Mouse (Mus musculus) embryonic facial prominence, embryonic 15.5 days (tissue): ENCODE data around the gene Smad3. TPM values are rescaled to one million over a fixed set of nuclear protein-coding genes. Genes with fewer than 3 reads are reported as not detected.

Experiments used
- ATAC-seq: fragments of 200-750 bp; cut with Nextera tagmentation; 2 replicates; pipeline ENCODE4 v1.8.0; 2017; ENCODE audit warnings: low read depth, moderate TSS enrichment; ENCODE audit not compliant: insufficient number of reproducible peaks, low FRiP score, low TSS enrichment
- H3K27ac ChIP-seq: fragments of 300-500 bp; sonication (generic); replicated peaks from 2 replicates; pipeline ENCODE4 v1.5.1; 2015; ENCODE audit warnings: mild to moderate bottlenecking, inconsistent platforms
- H3K27me3 ChIP-seq: fragments of 300-500 bp; sonication (generic); 2 replicates; pipeline ENCODE4 v1.6.1; 2015; ENCODE audit warnings: inconsistent platforms
- H3K36me3 ChIP-seq: fragments of 300-500 bp; sonication (generic); 2 replicates; pipeline ENCODE4 v1.6.1; 2015; ENCODE audit warnings: mild to moderate bottlenecking, inconsistent platforms
- H3K4me1 ChIP-seq: fragments of 300-500 bp; sonication (generic); 2 replicates; pipeline ENCODE4 v1.6.1; 2015; ENCODE audit warnings: inconsistent platforms
- H3K4me2 ChIP-seq: fragments of 300-500 bp; sonication (generic); replicated peaks from 2 replicates; pipeline ENCODE4 v1.6.1; 2015; ENCODE audit warnings: mild to moderate bottlenecking, inconsistent platforms
- H3K4me3 ChIP-seq: fragments of 300-500 bp; sonication (generic); replicated peaks from 2 replicates; pipeline ENCODE4 v1.5.1; 2015; ENCODE audit warnings: mild to moderate bottlenecking, inconsistent platforms
- H3K9ac ChIP-seq: fragments of 300-500 bp; sonication (generic); 2 replicates; pipeline ENCODE4 v1.6.1; 2015; ENCODE audit warnings: inconsistent platforms
- H3K9me3 ChIP-seq: fragments of 300-500 bp; sonication (generic); replicated peaks from 2 replicates; pipeline ENCODE4 v1.6.1; 2016; ENCODE audit warnings: inconsistent platforms
- WGBS: fragments of 180-500 bp; shearing (Covaris S2); methylation state at CpG from one replicate; pipeline ENCODE4 v1.1.7; 2015; 5-methylcytosine and 5-hydroxymethylcytosine counted together
- polyA plus RNA-seq: library from polyadenylated mRNA; unstranded; fragments of >200 nt; fragmentation: Nextera tagmentation; extraction: Ambion mirVana; gene quantifications from 2 replicates; pipeline ENCODE4 v1.2.1, GENCODE M21; 2015

The Smad3 gene
- polyA plus RNA-seq, 1 experiment from 2014 or later = 25.4 TPM

DNA sequence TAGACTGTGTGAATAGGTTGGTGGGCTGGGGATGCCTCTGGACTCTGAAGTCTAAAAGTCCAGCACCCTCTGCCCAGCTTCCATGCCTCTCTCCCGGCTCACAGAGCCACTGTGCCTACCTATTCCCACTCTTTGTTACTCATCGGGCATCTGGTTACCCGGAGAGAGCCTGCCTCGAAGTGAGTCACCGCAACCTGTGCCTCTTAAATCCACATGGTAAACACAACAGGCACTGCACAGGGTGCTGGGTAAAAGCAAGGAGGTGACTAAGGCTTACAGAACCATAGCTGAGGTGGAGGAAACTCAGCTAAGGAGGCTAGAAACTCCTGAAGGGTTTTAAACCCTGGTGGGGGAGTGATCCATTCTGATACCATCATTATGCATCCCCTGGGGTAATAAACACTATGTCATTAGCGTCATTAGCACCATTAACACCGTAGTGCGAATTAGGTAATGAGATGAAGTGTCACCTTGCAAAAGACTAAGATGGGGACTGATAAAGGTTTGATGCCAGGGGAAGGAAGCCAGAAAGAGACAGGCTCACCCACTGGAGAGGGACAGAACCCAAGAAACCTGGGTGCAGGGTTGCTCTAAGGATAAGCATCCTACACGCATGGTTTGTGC lies 38.9 kb downstream of the Smad3 start:
- no peak for ATAC-seq
- Histone ChIP-seq H3K27ac (no peak overlapping the region), H3K4me1 (peaks cover 52% of the 10 kb centered on the region), H3K9ac (no peak overlapping the region), H3K27me3 (no peaks in the 10 kb centered on the region), H3K9me3 (no peaks in the 10 kb centered on the region), H3K4me2 (no peak overlapping the region), H3K36me3 (no peaks in the 10 kb centered on the region), H3K4me3 (no peak overlapping the region)
- WGBS = 79% methylated on average over 9 of the region's 9 CpGs

DNA sequence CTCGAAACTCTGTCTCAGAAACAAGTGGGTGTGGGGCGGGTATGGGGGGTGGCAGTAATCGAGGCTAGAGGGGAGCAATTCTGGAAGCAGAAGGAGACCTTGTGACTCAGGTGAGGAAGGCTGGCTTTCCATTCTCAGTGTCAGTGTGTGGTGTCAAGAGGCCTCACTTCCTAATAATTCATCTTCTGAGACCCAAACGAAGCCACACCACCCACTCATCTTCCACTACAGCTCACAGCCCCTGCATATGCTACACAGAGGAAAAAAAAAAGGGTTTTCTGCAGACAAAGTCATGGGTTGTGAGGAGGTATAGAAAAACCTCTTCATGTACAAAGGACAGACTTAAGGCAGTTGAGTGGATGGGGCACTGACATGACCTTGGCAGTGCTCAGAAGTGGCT lies 39.6 kb downstream of the Smad3 start:
- WGBS = 85% methylated on average over 4 of the region's 4 CpGs
- H3K4me1 ChIP-seq = peaks cover 57% of the 10 kb centered on the region
- no peak overlapping the region for H3K27ac ChIP-seq

DNA sequence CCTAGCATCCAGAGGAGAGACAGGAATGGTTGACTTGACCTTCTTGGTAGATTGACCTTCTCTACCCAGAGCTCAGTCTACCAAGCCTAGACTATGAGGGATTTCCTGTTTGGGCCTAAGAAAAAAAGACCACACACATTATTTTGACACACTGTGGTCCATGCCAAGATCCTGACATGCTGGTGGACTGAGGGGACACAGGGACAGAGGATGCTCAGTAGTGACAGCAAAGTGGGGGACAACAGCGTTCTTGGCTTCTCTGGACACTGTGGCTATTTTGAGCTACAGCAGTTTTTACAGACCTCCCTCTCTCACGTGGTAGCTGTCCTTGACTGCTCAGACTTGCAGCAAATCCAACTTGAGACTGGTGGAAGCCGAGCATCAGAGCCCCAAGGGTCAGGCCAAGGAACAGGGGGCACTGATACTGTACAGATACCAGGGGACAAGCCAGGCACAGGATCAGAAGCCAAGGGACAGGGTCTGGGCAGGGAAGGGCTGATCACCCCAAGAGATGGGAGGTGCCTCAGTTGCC lies 40.3 kb downstream of the Smad3 start:
- no peak overlapping the region for H3K4me3 ChIP-seq
- peaks cover 62% of the 10 kb centered on the region for H3K4me1 ChIP-seq
- no peaks in the 10 kb centered on the region for H3K27me3 ChIP-seq
- no peaks in the 10 kb centered on the region for H3K36me3 ChIP-seq
- no peak overlapping the region for H3K4me2 ChIP-seq
- 66% methylated on average over 3 of the region's 3 CpGs for WGBS
- no peak overlapping the region for H3K9ac ChIP-seq
- H3K27ac ChIP-seq = no peak overlapping the region
- ATAC-seq = no peak
- no peaks in the 10 kb centered on the region for H3K9me3 ChIP-seq

More for the DNA sequence above, 39.6 kb downstream of the Smad3 start:
- ATAC-seq = no peak
- Histone ChIP-seq H3K4me2 (no peak overlapping the region), H3K4me3 (no peak overlapping the region), H3K36me3 (no peaks in the 10 kb centered on the region), H3K9ac (no peak overlapping the region), H3K9me3 (no peaks in the 10 kb centered on the region), H3K27me3 (no peaks in the 10 kb centered on the region)

DNA sequence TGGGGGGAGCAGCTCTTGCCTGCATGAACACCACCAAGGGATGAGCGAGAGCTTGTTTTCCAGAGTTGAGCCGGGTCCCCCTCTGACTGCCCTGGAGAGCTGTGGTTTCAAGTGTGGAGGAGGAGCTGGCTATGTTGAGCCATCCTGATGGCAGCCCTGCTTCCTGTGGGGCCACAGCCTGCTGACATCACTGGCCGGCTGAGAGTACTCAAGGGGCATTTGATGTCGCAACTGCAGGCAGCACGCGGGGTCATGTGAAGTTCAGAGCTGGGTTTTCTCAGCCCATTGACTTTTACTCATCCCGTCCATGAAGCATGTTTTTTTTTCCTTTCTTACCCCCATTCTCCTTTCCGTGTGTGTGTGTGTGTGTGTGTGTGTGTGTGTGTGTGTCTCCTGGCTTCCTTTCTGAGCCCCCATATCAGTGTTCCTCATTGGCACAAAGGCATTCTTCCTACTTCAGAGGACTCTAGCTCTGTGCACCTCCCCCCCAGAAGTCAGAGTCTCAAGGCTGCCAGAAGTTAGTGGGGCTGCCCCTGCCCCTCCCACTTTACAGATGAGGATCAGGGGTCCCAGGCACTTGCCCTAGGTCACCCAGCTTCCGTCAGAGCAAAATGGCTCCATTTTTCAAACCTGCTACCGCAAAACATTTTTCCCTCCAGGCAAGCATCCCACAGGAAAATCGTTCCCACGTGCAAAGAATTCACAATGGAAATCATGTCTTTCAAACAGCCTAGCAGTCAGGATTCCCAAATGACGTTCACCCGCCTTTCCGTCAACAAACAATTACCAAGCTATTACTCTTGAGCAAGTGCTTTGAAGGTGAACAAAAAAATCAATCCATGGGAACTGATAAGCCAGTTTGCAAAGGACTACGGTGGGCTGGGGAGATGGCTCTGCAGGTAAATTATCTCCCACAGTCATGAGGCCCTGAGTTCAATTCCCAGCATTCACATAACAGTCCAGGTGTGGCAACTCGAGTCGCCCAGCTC lies 41.4 kb downstream of the Smad3 start:
- no peak overlapping the region for H3K4me3 ChIP-seq
- H3K27me3 ChIP-seq = no peaks in the 10 kb centered on the region
- H3K4me1 ChIP-seq = peaks cover 60% of the 10 kb centered on the region
- 0 out of 2 replicates have a peak, but pooled peaks cover 1% of the 10 kb centered on the region for H3K36me3 ChIP-seq
- no peak for ATAC-seq
- H3K4me2 ChIP-seq = no peak overlapping the region
- 0 out of 2 replicates have a peak overlapping the region, but pooled peaks have one; percentile 34 for H3K27ac ChIP-seq
- H3K9ac ChIP-seq = no peak overlapping the region
- WGBS = 21% methylated on average over 18 of the region's 18 CpGs
- no peaks in the 10 kb centered on the region for H3K9me3 ChIP-seq

DNA sequence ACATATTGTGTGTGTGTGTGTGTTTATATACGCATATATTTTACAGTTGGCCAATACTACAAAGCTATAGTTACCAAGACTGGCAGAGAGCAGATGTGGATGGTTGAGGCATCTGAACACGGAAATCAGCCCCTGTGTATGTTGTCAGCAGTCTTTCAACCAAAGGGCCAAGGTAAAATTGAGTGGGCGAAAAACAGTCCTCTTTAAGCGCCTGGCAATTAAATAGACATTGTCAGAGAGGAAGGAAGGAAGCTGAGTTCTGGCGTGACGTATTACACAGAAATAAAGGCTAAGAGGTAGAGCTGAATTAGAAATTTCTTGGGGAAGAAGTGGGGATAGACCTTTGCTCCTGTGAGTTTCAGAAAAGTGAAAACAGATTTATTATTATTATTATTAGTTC lies 43.2 kb downstream of the Smad3 start:
- no peak overlapping the region for H3K4me2 ChIP-seq
- peaks cover 43% of the 10 kb centered on the region for H3K4me1 ChIP-seq
- H3K9ac ChIP-seq = no peak overlapping the region
- ATAC-seq = no peak
- H3K36me3 ChIP-seq = peaks cover 16% of the 10 kb centered on the region
- no peak overlapping the region for H3K4me3 ChIP-seq
- H3K27me3 ChIP-seq = no peaks in the 10 kb centered on the region
- 61% methylated on average over 6 of the region's 6 CpGs for WGBS
- no peak overlapping the region for H3K27ac ChIP-seq
- no peaks in the 10 kb centered on the region for H3K9me3 ChIP-seq

DNA sequence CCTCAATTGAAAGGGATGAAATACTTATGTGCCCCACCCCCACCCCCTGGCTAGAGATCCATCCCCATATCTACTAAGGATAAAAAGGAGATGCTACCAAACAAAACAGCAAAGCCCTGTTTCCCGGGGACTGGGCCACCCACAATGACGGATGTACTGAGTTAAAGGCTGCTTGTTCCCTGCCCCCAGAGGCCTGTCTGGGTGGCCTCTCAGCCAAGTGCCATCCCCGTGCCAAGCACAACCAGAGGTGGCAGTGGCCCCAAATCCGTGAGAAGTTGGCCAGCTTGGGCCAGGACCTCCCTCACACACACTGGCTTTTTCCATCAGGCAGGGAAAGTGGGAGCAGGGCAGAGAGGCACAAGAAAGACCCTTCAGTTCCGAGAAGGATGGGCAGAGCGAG lies 45.0 kb downstream of the Smad3 start:
- 57% methylated on average over 6 of the region's 6 CpGs for WGBS
- H3K9me3 ChIP-seq = no peaks in the 10 kb centered on the region
- H3K4me2 ChIP-seq = no peak overlapping the region
- no peak for ATAC-seq
- H3K9ac ChIP-seq = no peak overlapping the region
- H3K4me1 ChIP-seq = peaks cover 43% of the 10 kb centered on the region
- no peak overlapping the region for H3K27ac ChIP-seq
- H3K36me3 ChIP-seq = peaks cover 18% of the 10 kb centered on the region
- no peak overlapping the region for H3K4me3 ChIP-seq
- H3K27me3 ChIP-seq = no peaks in the 10 kb centered on the region

DNA sequence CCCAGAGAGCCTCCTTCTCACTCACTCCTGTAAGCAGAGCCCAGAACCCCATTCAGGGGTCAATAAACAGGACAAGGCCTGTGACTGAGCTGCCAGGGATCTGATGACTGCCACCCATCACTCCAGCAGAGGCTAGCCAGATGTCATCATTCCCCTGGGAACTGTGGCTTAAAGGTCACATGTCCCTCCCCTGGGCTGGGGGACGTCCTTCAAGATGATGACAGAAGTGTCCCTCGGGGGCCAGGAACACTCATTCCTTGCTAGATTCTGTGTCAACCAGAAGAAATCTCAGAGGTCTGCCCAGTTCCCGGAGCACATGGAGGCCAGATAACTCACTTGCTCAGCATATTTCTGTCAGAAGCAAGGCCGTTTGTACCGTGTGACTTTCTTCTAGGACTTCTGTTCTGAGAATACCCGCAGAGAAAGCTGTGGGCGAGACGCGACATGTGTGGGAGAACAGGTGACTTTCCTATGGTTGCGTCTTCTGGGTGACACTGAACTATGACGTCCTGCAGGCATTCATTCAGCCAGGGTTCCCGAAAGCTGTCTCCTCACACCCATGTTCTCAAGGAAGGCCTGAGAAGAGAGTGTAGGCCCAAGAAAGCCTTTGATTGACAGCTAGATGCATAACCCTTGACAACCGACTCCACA lies 46.1 kb downstream of the Smad3 start:
- H3K4me2 ChIP-seq = no peak overlapping the region
- no peaks in the 10 kb centered on the region for H3K9me3 ChIP-seq
- no peak overlapping the region for H3K4me3 ChIP-seq
- no peaks in the 10 kb centered on the region for H3K27me3 ChIP-seq
- peaks cover 46% of the 10 kb centered on the region for H3K4me1 ChIP-seq
- no peak overlapping the region for H3K9ac ChIP-seq
- 66% methylated on average over 13 of the region's 13 CpGs for WGBS
- ATAC-seq = no peak
- peaks cover 18% of the 10 kb centered on the region for H3K36me3 ChIP-seq
- H3K27ac ChIP-seq = no peak overlapping the region

DNA sequence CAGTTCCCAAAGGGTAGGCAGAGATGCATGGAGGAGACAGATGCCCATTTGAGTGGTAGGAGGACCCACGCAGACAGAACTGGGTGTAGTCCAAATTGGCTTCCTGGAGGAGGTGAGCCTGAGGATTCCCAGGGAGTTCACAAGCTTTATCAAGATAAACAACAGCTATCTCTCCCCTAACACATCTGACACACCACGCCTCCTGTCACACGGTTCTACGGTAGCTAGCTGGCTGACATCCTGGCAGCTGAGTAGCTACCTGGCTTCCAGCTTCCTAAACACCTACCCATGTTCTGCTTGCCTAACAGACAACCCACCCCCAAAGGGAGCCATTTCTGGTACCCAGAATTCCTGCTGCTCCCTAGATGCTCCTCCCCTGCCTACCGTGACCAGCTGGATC lies 47.9 kb downstream of the Smad3 start:
- Histone ChIP-seq H3K4me3 (no peak overlapping the region), H3K9me3 (no peaks in the 10 kb centered on the region), H3K4me1 (peaks cover 44% of the 10 kb centered on the region), H3K4me2 (no peak overlapping the region), H3K36me3 (peaks cover 18% of the 10 kb centered on the region), H3K27ac (no peak overlapping the region), H3K9ac (no peak overlapping the region), H3K27me3 (no peaks in the 10 kb centered on the region)
- ATAC-seq = no peak
- WGBS = 94% methylated on average over 5 of the region's 5 CpGs

DNA sequence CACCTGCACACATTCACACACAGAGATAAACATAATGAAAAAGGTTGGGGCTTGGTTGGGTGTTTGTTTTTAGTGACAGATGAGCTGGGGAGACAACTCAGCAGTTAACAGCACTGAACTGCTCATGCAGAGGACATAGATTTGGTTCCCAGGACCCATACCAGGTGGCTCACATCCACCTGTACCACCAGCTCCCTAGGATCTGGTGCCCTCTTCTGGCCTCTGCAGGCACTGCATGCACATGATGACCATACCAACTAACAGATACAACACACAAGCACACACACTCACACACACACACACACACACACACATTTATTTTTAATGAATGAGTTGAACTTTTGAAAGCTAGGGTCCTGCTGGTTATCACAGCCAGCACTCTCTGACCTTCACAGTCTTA lies 48.5 kb downstream of the Smad3 start:
- ATAC-seq = no peak
- Histone ChIP-seq H3K9ac (no peak overlapping the region), H3K9me3 (no peaks in the 10 kb centered on the region), H3K4me3 (no peak overlapping the region), H3K27me3 (no peaks in the 10 kb centered on the region), H3K4me2 (no peak overlapping the region), H3K36me3 (peaks cover 18% of the 10 kb centered on the region), H3K27ac (no peak overlapping the region), H3K4me1 (peaks cover 44% of the 10 kb centered on the region)

DNA sequence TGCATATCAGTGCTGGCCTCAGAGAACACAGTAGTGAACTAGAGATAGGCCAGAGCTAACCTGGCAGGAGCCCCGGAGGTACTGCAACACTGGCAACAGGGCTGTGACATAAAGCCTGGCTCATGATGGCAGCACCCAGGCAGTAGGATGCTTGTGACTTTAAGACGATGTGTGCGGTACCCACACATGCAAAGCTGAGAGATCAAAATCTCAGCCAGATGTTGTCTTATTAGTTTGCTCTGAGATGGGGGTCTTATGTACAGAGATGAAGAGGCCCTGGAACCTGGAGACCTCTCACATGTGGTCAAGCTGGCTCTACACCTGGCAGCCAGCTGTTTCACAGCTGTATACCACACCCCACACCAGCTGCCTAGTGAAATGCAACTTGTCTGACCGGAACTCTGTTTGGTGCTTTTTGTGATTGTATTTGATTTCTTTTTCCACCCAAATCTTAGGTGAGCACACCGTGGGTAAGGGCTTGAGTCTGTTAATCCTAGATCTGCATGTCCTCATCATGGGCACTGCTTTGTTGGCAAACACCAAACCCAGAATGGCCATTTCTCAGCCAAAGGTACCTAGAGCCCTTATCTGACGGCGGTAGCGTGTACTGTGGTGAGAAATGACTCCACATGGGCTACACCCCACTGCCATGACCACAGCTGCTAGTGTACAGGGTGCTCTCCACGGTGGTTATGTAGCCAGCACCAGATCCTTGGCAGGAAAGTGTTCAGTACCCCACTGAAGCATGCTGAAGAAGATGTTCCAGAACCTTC lies 49.8 kb downstream of the Smad3 start:
- H3K4me3 ChIP-seq = no peak overlapping the region
- H3K4me2 ChIP-seq = no peak overlapping the region
- no peak overlapping the region for H3K27ac ChIP-seq
- no peak for ATAC-seq
- H3K27me3 ChIP-seq = no peaks in the 10 kb centered on the region
- H3K9ac ChIP-seq = no peak overlapping the region
- no peaks in the 10 kb centered on the region for H3K9me3 ChIP-seq
- WGBS = 65% methylated on average over 9 of the region's 9 CpGs
- peaks cover 44% of the 10 kb centered on the region for H3K4me1 ChIP-seq
- peaks cover 18% of the 10 kb centered on the region for H3K36me3 ChIP-seq
